In genomic region chr16:56710071-56710470, GRCm38 (mm10) we compare ENCODE assay signal across 32 mouse cellular contexts.
"Had no signal": no experiment of that assay in that cellular context is flagged by ENCODE, and none has a peak within 500 bp of the region (broad histone marks: within the 10 kb centered on the region; RNA-seq: fewer than 3 reads in every experiment).

No protein-coding gene starts in this region.

- ATAC-seq: liver, embryonic 12.5 days; liver, postnatal 0 days; lung, postnatal 0 days; midbrain, embryonic 13.5 days; midbrain, embryonic 15.5 days; midbrain, embryonic 16.5 days had no signal

- DNase-seq: left cerebral cortex, postnatal 4 days; liver; liver, embryonic 13.5 days; liver, postnatal 0 days; lung, adult 18-20 months; lung, adult 2 months; lung, embryonic 14.5 days; lung, postnatal 10 days; lung, postnatal 14 days; lung, postnatal 36 days; lung, postnatal 4 days; midbrain, embryonic 14.5 days had no signal

- H3K9me3 ChIP-seq: limb, embryonic 10.5 days; limb, embryonic 12.5 days; limb, embryonic 13.5 days; limb, embryonic 15.5 days; liver, embryonic 12.5 days; liver, embryonic 13.5 days; liver, embryonic 15.5 days; lung, embryonic 15.5 days; midbrain, embryonic 10.5 days; midbrain, embryonic 12.5 days; midbrain, embryonic 13.5 days; midbrain, embryonic 15.5 days had no signal

- H3K4me1 ChIP-seq: limb, embryonic 10.5 days; limb, embryonic 12.5 days; limb, embryonic 15.5 days; lung, embryonic 15.5 days; midbrain, embryonic 10.5 days; midbrain, embryonic 12.5 days had no signal

- H3K9ac ChIP-seq: limb, embryonic 12.5 days; limb, embryonic 13.5 days; limb, embryonic 15.5 days; liver, embryonic 12.5 days; liver, embryonic 13.5 days; liver, embryonic 14.5 days; liver, embryonic 15.5 days; liver, postnatal 0 days; lung, embryonic 14.5 days; lung, embryonic 15.5 days; midbrain, embryonic 12.5 days; midbrain, embryonic 13.5 days; midbrain, embryonic 15.5 days had no signal

- H3K4me3 ChIP-seq: left cerebral cortex, adult 2 months; limb, embryonic 10.5 days; limb, embryonic 12.5 days; limb, embryonic 13.5 days; limb, embryonic 15.5 days; liver, embryonic 12.5 days; liver, embryonic 13.5 days; liver, embryonic 15.5 days; lung, embryonic 15.5 days; megakaryocyte, embryonic 14.5 days; midbrain, embryonic 10.5 days; midbrain, embryonic 12.5 days; midbrain, embryonic 13.5 days; midbrain, embryonic 15.5 days; myocyte had no signal

- H3K27ac ChIP-seq: left cerebral cortex, adult 2 months; limb, embryonic 10.5 days; limb, embryonic 12.5 days; limb, embryonic 13.5 days; limb, embryonic 15.5 days; liver, embryonic 12.5 days; liver, embryonic 13.5 days; liver, embryonic 14.5 days; liver, embryonic 15.5 days; lung, embryonic 15.5 days; macrophage; midbrain, embryonic 10.5 days; midbrain, embryonic 12.5 days; midbrain, embryonic 13.5 days; midbrain, embryonic 15.5 days had no signal

- H3K4me2 ChIP-seq: limb, embryonic 12.5 days; limb, embryonic 13.5 days; limb, embryonic 15.5 days; liver, embryonic 11.5 days; liver, embryonic 12.5 days; liver, embryonic 13.5 days; liver, embryonic 15.5 days; lung, embryonic 14.5 days; lung, embryonic 15.5 days; midbrain, embryonic 11.5 days; midbrain, embryonic 12.5 days; midbrain, embryonic 13.5 days; midbrain, embryonic 15.5 days had no signal

- H3K27me3 ChIP-seq: limb, embryonic 12.5 days; limb, embryonic 13.5 days; limb, embryonic 15.5 days; liver, embryonic 12.5 days; liver, embryonic 13.5 days; liver, embryonic 15.5 days; lung, embryonic 15.5 days; megakaryocyte, embryonic 14.5 days; midbrain, embryonic 12.5 days; midbrain, embryonic 13.5 days; midbrain, embryonic 15.5 days had no signal
